8 mouse cellular contexts compared by ENCODE assay signal in the genomic region with DNA sequence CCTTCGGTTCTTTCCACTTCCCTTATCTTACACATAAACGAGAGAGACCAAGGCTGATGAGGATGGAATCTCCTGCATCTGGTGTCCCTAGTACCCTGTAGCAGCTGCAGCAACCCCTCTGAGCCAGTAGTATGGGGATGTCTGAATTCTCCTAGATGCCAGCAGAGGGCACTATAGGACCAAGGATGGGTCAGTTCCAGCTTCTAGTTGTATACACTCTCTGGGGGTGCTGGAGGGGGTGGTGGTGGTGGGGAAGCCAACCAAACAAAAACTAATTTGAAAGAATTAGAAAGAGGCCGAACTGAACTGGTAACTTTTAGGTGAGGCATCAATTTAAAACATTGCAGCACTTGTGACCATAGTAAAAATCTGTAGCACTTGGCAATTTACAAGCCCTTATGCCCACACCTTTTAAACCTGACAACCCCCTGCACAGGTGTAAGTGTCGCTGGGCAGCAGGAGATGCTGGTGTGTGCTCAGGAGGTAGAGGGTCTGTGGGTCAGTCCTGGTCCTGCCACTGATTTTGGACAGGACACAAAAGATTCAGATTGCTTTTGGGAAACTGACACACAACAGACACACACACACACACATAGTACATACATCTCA. TPM values are rescaled to one million over a fixed set of nuclear protein-coding genes. Genes with fewer than 3 reads are reported as not detected.
DNase-seq lines count a peak whose midpoint lies in the region; ATAC-seq and TF ChIP-seq lines count a peak whose summit lies in the region.

No protein-coding gene starts in this region.

- peak; percentile 47 to 55 for DNase-seq in spleen, adult 2 months (ENCODE audit: low read depth in 1 of 2, low spot score in 2 of 2)
- no peak for DNase-seq in spleen, adult 12 weeks (ENCODE audit: low spot score)
- DNase-seq in cerebellum, adult 8-10 months, result peak; percentile 76
- DNase-seq in forelimb bud, embryonic 11.5 days (ENCODE audit: low read depth, low spot score), result peak; percentile 86
- peak; percentile 60 to 77 for DNase-seq in left cerebral cortex, postnatal 14 days (ENCODE audit: low spot score in 2 of 2)
- DNase-seq in midbrain, embryonic 10.5 days (ENCODE audit: low spot score), result peak; percentile 65
- DNase-seq in spleen, postnatal 36 days (ENCODE audit: low spot score in 2 of 2), result peak; percentile 45 to 62

- WGBS in spleen, adult 2 months, result 22% methylated on average over 4 of the region's 4 CpGs
- 21% methylated on average over 4 of the region's 4 CpGs for WGBS in hindbrain, embryonic 16.5 days
- WGBS in midbrain, embryonic 10.5 days, result 22% methylated on average over 4 of the region's 4 CpGs

- no peak overlapping the region for H3K27ac ChIP-seq in spleen, adult 2 months (ENCODE audit: insufficient read depth, low read length)
- H3K27ac ChIP-seq in hindbrain, embryonic 16.5 days (ENCODE audit: low read depth, low read length), result no peak overlapping the region
- no peak overlapping the region for H3K27ac ChIP-seq in midbrain, embryonic 10.5 days (replicated peaks)

- H3K9me3 ChIP-seq in hindbrain, embryonic 16.5 days (ENCODE audit: control insufficient read depth, low read length), result no peaks in the 10 kb centered on the region
- H3K9me3 ChIP-seq in midbrain, embryonic 10.5 days (replicated peaks), result no peaks in the 10 kb centered on the region

- no peak overlapping the region for H3K4me2 ChIP-seq in hindbrain, embryonic 16.5 days (ENCODE audit: low read length)

- no peak for TF ChIP-seq POLR2A in spleen, adult 2 months (IDR thresholded peaks at IDR 0.05; ENCODE audit: low read depth, low read length)

- TF ChIP-seq CTCF in spleen, adult 2 months (IDR thresholded peaks at IDR 0.05; ENCODE audit: extremely low read depth, insufficient read depth, insufficient read length, insufficient replicate concordance), result peak; percentile 63; the same call in 1 of the 2 replicates

- intact Hi-C loops in left cerebral cortex, postnatal 14 days (cut with DNase I), result loop anchor here (2.0 to 10.0 kb wide), 4 partner anchors 569 to 1095 kb away; no protein-coding TSS in a partner anchor

- no peak overlapping the region for H3K9ac ChIP-seq in hindbrain, embryonic 16.5 days (ENCODE audit: low read depth, low read length)

- ATAC-seq in hindbrain, embryonic 16.5 days, result peak; percentile 90

- no peaks in the 10 kb centered on the region for H3K36me3 ChIP-seq in spleen, adult 2 months (ENCODE audit: control insufficient read depth, insufficient read depth, low read length)
- H3K36me3 ChIP-seq in hindbrain, embryonic 16.5 days (ENCODE audit: control insufficient read depth, insufficient read depth, low read length), result no peaks in the 10 kb centered on the region
- no peaks in the 10 kb centered on the region for H3K36me3 ChIP-seq in midbrain, embryonic 10.5 days

- no peaks in the 10 kb centered on the region for H3K27me3 ChIP-seq in spleen, adult 2 months (ENCODE audit: control insufficient read depth, insufficient read depth, low read length)
- H3K27me3 ChIP-seq in hindbrain, embryonic 16.5 days (replicated peaks; ENCODE audit: control insufficient read depth, insufficient read depth, low read length), result peaks cover 2% of the 10 kb centered on the region; the same call in 1 of the 2 replicates
- H3K27me3 ChIP-seq in midbrain, embryonic 10.5 days (ENCODE audit: low read depth, poor library complexity, severe bottlenecking), result peaks cover 22% of the 10 kb centered on the region

- no peak overlapping the region for H3K4me3 ChIP-seq in spleen, adult 2 months (ENCODE audit: extremely low read depth, insufficient read depth, insufficient read length)
- H3K4me3 ChIP-seq in hindbrain, embryonic 16.5 days (ENCODE audit: low read length), result no peak overlapping the region
- no peak overlapping the region for H3K4me3 ChIP-seq in midbrain, embryonic 10.5 days

- H3K4me1 ChIP-seq in spleen, adult 2 months (ENCODE audit: control insufficient read depth, insufficient read depth, insufficient read length), result no peaks in the 10 kb centered on the region
- peaks cover 13% of the 10 kb centered on the region for H3K4me1 ChIP-seq in hindbrain, embryonic 16.5 days (ENCODE audit: control insufficient read depth, insufficient read depth, low read depth, low read length)
- H3K4me1 ChIP-seq in midbrain, embryonic 10.5 days, result peaks cover 10% of the 10 kb centered on the region

RNA-seq across cellular contexts. Expression of gene Max, which starts 38.2 kb away (rescaled TPM):
- 31.6 and 37.1 TPM in 2 replicates for polyA plus RNA-seq in spleen, adult 2 months (2012; rRNA removed)
- polyA plus RNA-seq in hindbrain, embryonic 16.5 days (2015; fragmentation: Nextera tagmentation; extraction: Ambion mirVana), result 16.4 and 17.0 TPM in 2 replicates
- total RNA-seq in left cerebral cortex, postnatal 14 days (2021), result 10 to 100 TPM; 81.5 to 84.4 TPM
- polyA plus RNA-seq in midbrain, embryonic 10.5 days (2016; fragmentation: Nextera tagmentation; extraction: Ambion mirVana), result 10.5 and 11.3 TPM in 2 replicates
